Mouse (Mus musculus) A20 (cell line): ENCODE data around the gene Rev3l.
A peak's percentile ranks its signal among the peaks of the same experiment; 100 is the strongest.

Source experiments
- DNase-seq: peaks from one replicate; pipeline ENCODE4 v3.0.0-alpha.2; 2011; ENCODE audit warnings: low read depth, low spot score

Rev3l gene

GRCm38 (mm10) chr10:39731736-39732265, at the start of gene Rev3l:
Rev3l (plus strand) TSS chr10:39732118.
- DNase-seq: peak; percentile 94

DNA sequence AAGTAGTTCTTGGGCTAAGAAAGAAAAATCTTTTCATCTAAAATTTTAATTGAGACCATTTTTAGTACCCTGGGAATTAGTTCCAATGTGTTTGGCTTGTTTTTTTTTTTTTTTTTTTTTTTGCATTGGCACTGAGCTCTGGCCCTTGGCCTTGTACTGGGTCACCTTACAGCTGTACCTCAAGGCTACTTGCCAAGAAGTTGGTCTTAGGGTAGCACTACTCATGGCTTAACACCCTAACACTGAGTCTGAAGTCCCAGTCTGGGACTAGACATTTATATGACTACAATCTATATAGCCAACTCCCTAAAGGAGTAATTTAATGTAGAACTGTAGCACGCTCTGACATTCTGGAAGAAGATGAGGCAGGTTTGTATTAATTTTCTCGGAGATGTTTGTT, 49.4 kb upstream of the Rev3l start:
- no peak for DNase-seq

DNA sequence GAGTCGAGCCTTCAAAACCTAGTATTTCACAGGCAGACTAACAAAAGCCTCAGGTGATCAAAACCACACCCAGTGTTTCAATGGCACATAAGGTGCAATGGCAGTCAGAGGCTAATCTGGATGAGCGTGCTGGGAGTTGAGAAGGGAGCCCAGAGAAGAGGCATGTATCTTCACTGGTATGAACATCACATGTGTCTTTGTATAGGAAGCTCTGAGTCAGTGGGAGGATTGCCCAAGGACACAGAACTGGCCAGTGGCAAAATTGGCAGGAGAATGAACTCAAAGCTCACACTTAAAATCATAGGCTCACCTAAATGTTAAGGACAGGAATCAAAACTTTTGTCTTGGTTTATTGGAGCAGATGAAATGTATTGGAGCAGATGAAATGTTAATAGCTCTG, 48.4 kb upstream of the Rev3l start:
- DNase-seq: no peak

DNA sequence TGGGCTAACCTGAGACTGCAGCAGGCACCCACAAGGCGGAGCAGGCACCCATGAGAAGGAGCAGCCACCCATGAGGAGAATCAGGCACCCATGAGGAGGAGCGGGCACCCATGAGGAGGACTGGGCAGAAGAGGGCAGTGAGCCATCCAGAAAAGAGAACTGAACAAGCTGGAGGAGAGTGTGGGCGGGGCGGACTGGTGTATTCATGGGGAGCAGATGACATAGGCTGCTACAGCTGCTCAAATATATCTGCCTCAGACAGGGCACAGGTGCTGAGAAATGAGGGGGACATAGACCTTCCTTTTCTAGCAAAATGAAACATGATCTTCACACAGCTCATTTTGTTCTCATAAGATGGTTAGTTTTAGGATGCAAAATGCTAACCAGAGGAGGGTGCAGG, 45.1 kb upstream of the Rev3l start:
- DNase-seq: peak; percentile 96

GRCm38 (mm10) chr10:39687851-39688250, 44.1 kb upstream of the Rev3l start:
- no peak for DNase-seq

- DNase-seq: peak; percentile 91
These were observed 40.4 kb upstream of the Rev3l start for GRCm38 (mm10) chr10:39691351-39692064.

- DNase-seq: peak; percentile 66
These were observed 39.8 kb upstream of the Rev3l start for GRCm38 (mm10) chr10:39692152-39692551.

GRCm38 (mm10) chr10:39707717-39708510, 24.0 kb upstream of the Rev3l start:
- no peak for DNase-seq

GRCm38 (mm10) chr10:39716936-39717335, 15.0 kb upstream of the Rev3l start:
- no peak for DNase-seq

- peak; percentile 93 for DNase-seq
These were observed 762 bp upstream of the Rev3l start for GRCm38 (mm10) chr10:39730976-39731735.

GRCm38 (mm10) chr10:39732266-39733100, 565 bp downstream of the Rev3l start:
- DNase-seq: peak; percentile 94

- DNase-seq: no peak
These were observed 1.1 kb downstream of the Rev3l start for GRCm38 (mm10) chr10:39733101-39733399.

DNA sequence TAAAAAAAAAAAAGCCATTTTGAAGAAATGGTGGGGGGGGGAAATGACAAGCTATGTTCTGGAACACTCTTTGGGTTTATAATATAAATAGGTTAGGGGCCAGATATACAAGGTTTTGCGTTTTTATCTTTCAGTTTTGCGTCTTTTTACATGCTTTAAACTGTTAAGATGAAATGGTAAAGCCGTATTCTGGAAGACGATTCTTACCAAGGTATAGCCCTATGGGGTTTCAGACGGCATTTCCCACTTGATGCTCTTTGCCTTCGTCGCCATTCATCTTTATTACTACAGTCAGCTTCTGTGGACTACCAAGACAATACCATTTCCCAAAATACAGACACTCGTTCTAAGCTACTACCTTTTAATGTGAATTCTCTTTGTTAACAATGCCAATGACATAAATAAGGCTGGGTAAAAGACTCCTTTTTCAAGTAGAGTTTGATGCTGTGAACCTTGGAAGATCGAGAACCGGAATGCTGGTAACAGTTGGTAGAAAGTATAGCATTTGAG, 1.6 kb downstream of the Rev3l start:
- peak; percentile 57 for DNase-seq

DNA sequence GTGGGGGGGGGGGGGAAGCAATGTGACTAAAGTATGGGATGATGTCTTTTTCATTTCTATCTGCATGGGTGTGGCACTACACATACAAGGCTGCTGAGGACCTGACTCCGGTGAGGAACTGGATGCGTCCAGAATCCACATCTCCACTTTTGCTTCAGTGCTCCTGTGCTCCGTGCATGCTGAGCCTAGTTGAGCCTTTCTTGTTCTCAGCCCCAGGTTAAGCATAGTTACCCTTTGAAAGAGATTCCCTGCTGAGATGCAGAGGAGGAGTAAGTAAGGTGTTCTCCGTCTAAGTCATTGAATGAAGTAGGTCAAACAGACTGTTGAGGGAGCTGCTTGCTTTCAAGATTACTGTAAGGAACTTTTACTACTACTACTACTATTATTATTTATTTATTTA, 4.3 kb downstream of the Rev3l start:
- no peak for DNase-seq

- no peak for DNase-seq
These were observed 10.1 kb downstream of the Rev3l start for GRCm38 (mm10) chr10:39742057-39742456.

GRCm38 (mm10) chr10:39764752-39765151, 32.8 kb downstream of the Rev3l start:
- DNase-seq: peak; percentile 23

DNA sequence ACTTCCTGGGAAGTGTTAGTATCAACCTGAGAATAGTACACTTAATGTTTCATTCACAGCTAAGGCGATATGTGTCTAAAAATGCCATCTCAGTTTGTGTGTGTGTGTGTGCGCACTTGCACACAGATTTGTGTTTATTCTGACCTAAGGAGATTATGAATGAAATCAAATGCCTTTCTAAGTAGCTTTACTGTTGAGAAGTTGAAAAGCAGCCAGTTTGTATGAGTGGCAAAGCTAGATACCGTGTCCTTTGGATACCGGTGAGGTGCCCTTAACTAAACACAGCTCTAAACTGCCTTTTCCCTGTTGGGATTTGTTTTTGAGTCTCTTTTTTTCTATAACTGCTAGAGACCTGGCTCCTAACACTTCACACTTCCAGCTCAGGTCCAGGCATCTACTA, 34.8 kb downstream of the Rev3l start:
- DNase-seq: peak; percentile 21

GRCm38 (mm10) chr10:39772259-39772658, 40.3 kb downstream of the Rev3l start:
- DNase-seq: no peak

DNA sequence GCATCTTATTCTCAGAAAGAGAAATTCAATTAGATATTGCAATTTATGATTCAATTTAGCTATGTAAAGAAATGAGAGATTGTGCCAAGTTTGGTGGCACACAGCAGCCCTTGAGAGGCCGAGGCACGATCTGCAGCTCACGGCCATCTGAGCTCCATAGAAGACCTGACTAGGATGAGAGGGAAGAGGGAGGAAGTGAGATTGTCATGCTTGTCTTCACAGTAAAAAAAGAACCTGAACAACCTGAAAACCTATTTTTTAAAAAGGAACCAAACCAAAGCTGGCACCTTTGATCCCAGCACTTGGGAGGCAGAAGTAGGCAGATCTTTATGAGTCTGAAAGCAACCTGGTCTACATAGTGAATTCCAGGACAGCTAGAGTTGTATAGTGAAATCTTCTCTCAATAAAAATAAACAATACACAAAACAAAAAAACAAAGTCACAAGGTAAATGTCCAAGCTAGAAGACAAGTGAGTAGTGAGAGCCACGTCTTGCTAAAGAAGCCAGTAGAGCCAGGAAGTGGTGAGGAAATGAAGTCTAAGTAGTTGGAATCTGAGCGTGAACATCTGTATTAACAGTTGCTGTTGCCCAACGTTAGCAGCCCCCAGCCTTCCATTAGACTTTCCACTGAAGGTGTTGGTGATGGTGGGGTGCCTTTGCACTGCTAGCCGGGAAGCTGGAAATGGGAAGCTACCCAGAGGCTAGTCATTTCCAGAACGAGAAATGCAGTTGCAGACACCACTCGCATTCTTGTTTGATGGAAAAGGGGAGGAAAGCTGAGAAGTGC, 42.2 kb downstream of the Rev3l start:
- DNase-seq: peak; percentile 53

DNA sequence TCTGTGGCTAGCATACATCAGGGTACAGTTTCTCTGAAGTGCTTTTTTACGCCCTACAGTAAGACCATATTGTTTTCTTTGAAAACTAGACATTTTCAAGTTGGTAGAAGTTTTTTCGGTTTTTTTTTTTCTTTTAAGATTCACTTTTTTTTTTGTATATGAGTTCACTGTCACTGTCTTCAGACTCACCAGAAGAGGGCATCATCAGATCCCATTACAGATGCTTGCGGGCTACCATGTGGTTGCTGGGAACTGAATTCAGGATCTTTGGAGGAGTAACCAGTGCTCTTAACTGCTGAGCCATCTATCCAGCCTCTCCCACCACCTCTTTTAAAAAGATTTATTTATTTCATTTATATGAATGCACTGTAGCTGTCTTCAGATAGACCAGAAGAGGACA, 45.0 kb downstream of the Rev3l start:
- no peak for DNase-seq
